Mouse (Mus musculus): ENCODE measurements around the gene Auts2. TPM values are rescaled to one million over a fixed set of nuclear protein-coding genes. Genes with fewer than 3 reads are reported as not detected.

Gene Auts2
- polyA plus RNA-seq, 1 experiment from 2014 or later, result 36.0 TPM

DNA sequence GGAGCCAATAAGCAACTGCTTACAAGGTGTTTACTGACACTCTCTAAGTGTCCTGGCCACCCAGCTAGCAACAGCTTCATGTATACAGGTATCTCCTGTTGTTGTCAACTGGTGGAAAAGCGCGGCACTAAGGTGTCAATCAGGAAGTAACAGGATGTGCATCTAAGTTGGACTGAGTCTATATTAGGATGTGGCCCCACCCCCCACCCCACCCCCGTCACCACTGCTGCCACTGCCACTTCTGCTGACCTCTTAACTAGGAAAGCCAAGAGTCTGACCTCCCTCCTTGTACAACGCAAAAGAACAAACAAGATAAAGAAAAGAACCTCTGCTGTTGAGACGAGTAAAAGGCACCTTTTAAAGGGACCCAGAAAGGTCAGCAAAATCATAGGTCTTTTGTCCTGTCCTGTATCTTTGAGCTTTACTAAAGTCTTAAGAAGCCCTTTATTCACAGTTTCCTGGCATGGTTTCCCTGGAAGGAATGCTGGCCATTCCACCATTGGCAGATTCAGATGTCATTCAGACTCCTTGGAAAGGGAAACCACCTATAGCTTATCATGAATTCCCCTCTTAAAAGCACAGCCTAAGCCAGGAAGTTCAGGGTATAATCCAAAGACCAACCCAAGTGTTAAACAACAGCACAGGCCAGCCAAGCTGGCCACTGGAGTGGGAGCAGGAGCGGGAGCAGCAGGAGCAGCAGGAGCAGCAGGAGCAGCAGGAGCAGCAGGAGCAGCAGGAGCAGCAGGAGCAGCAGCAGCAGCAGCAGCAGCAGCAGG is 148.2 kb downstream of the Auts2 start:
- H3K4me3 ChIP-seq (ENCODE audit: low read depth, low read length), result no peak overlapping the region
- H3K9me3 ChIP-seq (ENCODE audit: control insufficient read depth, low read length), result no peaks in the 10 kb centered on the region
- H3K9ac ChIP-seq (ENCODE audit: low read length), result no peak overlapping the region
- no peak for DNase-seq (ENCODE audit: low spot score, missing footprints)
- H3K36me3 ChIP-seq (ENCODE audit: control insufficient read depth, insufficient read depth, low read length), result no peaks in the 10 kb centered on the region
- 37% methylated on average over 6 of the region's 6 CpGs for WGBS
- peaks cover 25% of the 10 kb centered on the region for H3K4me1 ChIP-seq (ENCODE audit: control insufficient read depth, insufficient read depth, low read length)
- no peak overlapping the region for H3K4me2 ChIP-seq
- H3K27me3 ChIP-seq (ENCODE audit: control insufficient read depth, insufficient read depth, low read length), result no peaks in the 10 kb centered on the region
- no peak for ATAC-seq (ENCODE audit: low FRiP score)
- no peak overlapping the region for H3K27ac ChIP-seq (ENCODE audit: low read depth, low read length)

DNA sequence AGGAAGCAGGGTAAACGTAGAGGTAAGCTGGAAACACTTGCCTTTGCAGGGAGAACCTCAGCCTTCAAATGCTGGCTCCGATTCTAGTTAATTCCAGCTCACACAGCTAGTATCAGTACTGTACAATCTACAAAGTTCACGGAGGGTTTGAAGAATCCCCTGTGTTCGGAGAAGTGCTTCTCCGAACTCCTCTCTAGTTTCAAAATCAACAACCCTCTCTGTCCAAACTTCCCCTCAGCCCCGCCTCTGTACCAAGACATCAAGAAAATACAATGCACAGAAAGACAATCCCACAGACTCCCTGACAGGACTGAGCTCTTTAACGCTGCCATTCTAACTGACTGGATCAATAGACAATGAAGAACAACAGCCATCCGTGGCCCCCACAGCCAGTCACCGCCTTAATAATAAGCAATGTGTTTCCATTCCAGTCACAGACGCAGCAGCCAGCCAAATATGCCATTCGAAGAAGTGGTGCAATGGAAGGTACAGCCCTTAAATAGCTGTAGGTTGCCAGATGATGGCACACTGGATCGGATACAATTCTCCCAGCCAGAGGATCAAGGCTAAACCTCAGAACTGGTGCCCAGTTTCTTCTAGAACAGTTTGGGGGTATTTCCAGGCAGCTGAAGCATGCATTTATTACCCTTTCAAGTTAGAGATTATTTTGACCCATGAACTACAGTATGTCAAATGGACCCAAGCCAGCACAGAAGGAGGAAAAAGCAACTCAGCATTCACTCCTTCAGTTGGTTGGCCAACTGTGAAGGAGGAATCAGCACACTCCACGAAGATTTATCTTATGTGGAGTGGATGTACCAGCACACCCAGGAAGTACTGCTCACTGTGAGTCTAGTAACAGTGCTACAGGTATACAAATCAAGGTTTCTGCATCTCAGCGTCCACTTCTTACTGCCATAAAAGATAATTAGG is 151.0 kb downstream of the Auts2 start:
- ATAC-seq (ENCODE audit: low FRiP score), result peak; percentile 58
- no peak overlapping the region for H3K9ac ChIP-seq (ENCODE audit: low read length)
- H3K4me1 ChIP-seq (ENCODE audit: control insufficient read depth, insufficient read depth, low read length), result peaks cover 15% of the 10 kb centered on the region
- no peaks in the 10 kb centered on the region for H3K36me3 ChIP-seq (ENCODE audit: control insufficient read depth, insufficient read depth, low read length)
- DNase-seq (ENCODE audit: low spot score, missing footprints), result peak; percentile 89
- 41% methylated on average over 14 of the region's 14 CpGs for WGBS
- no peaks in the 10 kb centered on the region for H3K9me3 ChIP-seq (ENCODE audit: control insufficient read depth, low read length)
- no peaks in the 10 kb centered on the region for H3K27me3 ChIP-seq (ENCODE audit: control insufficient read depth, insufficient read depth, low read length)
- H3K27ac ChIP-seq (ENCODE audit: low read depth, low read length), result no peak overlapping the region
- peak overlapping the region; percentile 14; the same call in 1 of the 2 replicates for H3K4me2 ChIP-seq
- no peak overlapping the region for H3K4me3 ChIP-seq (ENCODE audit: low read depth, low read length)

DNA sequence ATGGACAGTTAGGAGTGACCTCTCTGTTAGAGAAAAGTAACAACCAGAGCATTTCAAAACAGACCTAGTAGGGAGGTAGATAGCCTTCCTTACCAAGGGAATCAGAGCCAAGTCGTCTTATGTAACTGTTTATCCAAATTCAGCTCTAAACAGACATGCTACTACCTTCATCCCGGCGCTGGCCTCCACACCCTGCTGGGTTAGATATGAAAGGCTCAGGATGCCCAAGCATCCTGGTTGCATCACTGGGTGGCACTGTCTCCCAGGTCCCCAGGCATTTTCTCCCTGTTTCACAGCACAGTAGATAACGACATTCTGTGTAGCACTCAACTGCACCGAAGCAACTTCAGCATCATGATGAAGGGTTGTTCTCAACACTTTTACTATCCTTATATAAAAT is 154.4 kb downstream of the Auts2 start:
- peaks cover 15% of the 10 kb centered on the region for H3K4me1 ChIP-seq (ENCODE audit: control insufficient read depth, insufficient read depth, low read length)
- H3K27me3 ChIP-seq (ENCODE audit: control insufficient read depth, insufficient read depth, low read length), result no peaks in the 10 kb centered on the region
- 89% methylated on average over 5 of the region's 5 CpGs for WGBS
- H3K4me3 ChIP-seq (ENCODE audit: low read depth, low read length), result no peak overlapping the region
- no peak for DNase-seq (ENCODE audit: low spot score, missing footprints)
- ATAC-seq (ENCODE audit: low FRiP score), result no peak
- no peak overlapping the region for H3K27ac ChIP-seq (ENCODE audit: low read depth, low read length)
- H3K4me2 ChIP-seq, result no peak overlapping the region
- no peaks in the 10 kb centered on the region for H3K36me3 ChIP-seq (ENCODE audit: control insufficient read depth, insufficient read depth, low read length)
- no peak overlapping the region for H3K9ac ChIP-seq (ENCODE audit: low read length)
- no peaks in the 10 kb centered on the region for H3K9me3 ChIP-seq (ENCODE audit: control insufficient read depth, low read length)

DNA sequence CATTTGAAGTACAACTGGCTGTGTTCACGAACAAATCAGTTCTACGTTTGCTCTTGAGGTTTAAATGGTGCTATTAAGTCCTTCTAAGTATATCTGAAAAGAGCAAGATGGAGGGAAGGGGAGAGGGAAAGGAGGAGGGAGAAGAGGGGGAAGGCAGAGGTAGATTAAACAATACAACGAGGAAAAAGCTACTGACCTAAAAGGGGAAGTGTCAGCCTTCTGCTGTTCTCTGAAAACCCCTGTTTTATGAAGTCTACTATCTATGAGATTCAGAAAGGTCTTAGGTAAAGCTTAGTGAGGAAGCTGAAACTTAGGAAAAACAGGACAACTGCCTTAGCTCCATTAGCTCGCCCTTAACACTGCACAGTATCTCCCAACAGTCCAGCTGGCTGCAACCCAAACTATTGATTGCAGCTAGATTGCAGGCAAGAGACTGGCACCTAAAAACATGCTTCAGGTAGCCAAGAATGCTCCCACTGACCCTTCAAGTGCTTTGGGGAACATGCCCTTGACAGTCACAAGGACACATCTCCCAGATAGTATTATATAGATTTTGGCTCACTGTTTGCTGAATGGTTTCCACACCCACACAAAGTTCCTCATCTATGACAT is 157.8 kb downstream of the Auts2 start:
- Histone ChIP-seq H3K27ac (ENCODE audit: low read depth, low read length) (no peak overlapping the region), H3K4me3 (ENCODE audit: low read depth, low read length) (no peak overlapping the region), H3K36me3 (ENCODE audit: control insufficient read depth, insufficient read depth, low read length) (no peaks in the 10 kb centered on the region), H3K4me2 (no peak overlapping the region), H3K9ac (ENCODE audit: low read length) (no peak overlapping the region), H3K27me3 (ENCODE audit: control insufficient read depth, insufficient read depth, low read length) (no peaks in the 10 kb centered on the region), H3K4me1 (ENCODE audit: control insufficient read depth, insufficient read depth, low read length) (peaks cover 15% of the 10 kb centered on the region), H3K9me3 (ENCODE audit: control insufficient read depth, low read length) (no peaks in the 10 kb centered on the region)
- whole genome bisulfite sequencing, result 71% methylated on average over 4 of the region's 4 CpGs
- ATAC-seq (ENCODE audit: low FRiP score) (no peak), DNase-seq (ENCODE audit: low spot score, missing footprints) (no peak)

DNA sequence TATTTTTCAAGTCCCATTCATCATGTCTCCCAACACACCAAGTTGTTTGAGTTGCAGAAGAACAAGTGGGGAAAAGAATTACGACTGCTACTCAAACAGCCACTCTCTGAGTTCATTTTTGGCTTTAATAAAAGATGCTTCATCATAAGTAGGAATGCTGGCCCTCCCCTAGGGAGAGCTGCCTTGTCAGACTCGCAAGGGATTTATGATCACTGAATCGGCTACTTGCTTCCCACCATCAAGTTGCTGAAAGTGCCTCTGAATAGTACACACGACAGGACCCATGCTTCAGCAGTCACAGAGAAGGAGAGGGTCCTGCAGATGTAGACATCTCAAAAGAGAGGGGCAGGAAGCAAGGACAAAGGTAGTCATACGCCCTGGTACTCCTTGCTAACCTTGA is 162.9 kb downstream of the Auts2 start:
- 31% methylated on average over 5 of the region's 5 CpGs for WGBS
- Histone ChIP-seq H3K9ac (ENCODE audit: low read length) (no peak overlapping the region), H3K9me3 (ENCODE audit: control insufficient read depth, low read length) (no peaks in the 10 kb centered on the region), H3K27ac (ENCODE audit: low read depth, low read length) (no peak overlapping the region), H3K4me1 (ENCODE audit: control insufficient read depth, insufficient read depth, low read length) (peaks cover 19% of the 10 kb centered on the region), H3K27me3 (ENCODE audit: control insufficient read depth, insufficient read depth, low read length) (no peaks in the 10 kb centered on the region), H3K4me2 (no peak overlapping the region), H3K36me3 (ENCODE audit: control insufficient read depth, insufficient read depth, low read length) (no peaks in the 10 kb centered on the region), H3K4me3 (ENCODE audit: low read depth, low read length) (no peak overlapping the region)
- ATAC-seq (ENCODE audit: low FRiP score) (no peak), DNase-seq (ENCODE audit: low spot score, missing footprints) (no peak)

DNA sequence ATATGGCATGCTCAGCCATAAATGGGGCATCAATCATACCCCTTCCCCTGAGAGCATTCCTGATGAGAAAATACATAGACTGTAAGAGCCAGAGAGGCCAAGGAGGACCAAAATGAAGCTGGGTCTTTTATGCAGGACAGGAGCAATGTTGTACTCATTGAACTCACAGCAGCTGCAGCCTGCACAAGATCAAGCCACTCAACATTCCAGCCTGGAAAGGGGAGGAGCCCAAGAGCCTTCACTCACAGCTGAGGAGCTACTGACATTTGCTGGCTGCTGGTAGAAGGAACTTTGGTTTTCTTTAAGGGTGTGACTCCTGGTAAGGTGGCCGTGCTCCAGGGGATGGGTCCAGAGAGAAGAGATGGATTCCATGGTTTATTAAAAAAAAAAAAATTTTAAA is 164.2 kb downstream of the Auts2 start:
- no peak overlapping the region for H3K27ac ChIP-seq (ENCODE audit: low read depth, low read length)
- DNase-seq (ENCODE audit: low spot score, missing footprints) (no peak), ATAC-seq (ENCODE audit: low FRiP score) (no peak)
- no peaks in the 10 kb centered on the region for H3K9me3 ChIP-seq (ENCODE audit: control insufficient read depth, low read length)
- H3K27me3 ChIP-seq (ENCODE audit: control insufficient read depth, insufficient read depth, low read length), result no peaks in the 10 kb centered on the region
- peaks cover 14% of the 10 kb centered on the region for H3K4me1 ChIP-seq (ENCODE audit: control insufficient read depth, insufficient read depth, low read length)
- H3K36me3 ChIP-seq (ENCODE audit: control insufficient read depth, insufficient read depth, low read length), result no peaks in the 10 kb centered on the region
- H3K4me3 ChIP-seq (ENCODE audit: low read depth, low read length), result no peak overlapping the region
- H3K9ac ChIP-seq (ENCODE audit: low read length), result no peak overlapping the region
- WGBS, result 82% methylated on average over 1 of the region's 1 CpGs
- H3K4me2 ChIP-seq, result no peak overlapping the region

DNA sequence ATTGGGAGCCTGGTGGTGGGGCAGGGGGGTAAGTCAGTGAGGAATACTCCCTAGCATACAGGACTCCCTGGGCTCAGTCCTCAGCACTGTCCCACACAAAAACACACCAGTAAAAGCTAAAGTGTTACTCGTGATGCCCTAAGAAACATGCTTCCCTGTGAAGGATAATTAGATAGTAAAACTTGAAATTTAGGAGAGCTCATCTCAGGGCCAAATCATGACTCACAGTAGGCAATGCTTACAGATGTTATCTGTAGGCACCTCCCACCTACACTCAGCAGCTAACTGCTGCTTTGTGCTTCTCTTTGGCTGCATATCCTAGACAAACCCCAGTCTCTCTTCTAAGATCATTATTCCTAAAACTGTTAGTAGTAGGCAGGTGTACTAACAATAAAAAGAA is 168.0 kb downstream of the Auts2 start:
- H3K4me2 ChIP-seq, result no peak overlapping the region
- H3K4me1 ChIP-seq (ENCODE audit: control insufficient read depth, insufficient read depth, low read length), result peaks cover 9% of the 10 kb centered on the region
- ATAC-seq (ENCODE audit: low FRiP score), result no peak
- no peak overlapping the region for H3K4me3 ChIP-seq (ENCODE audit: low read depth, low read length)
- no peak overlapping the region for H3K27ac ChIP-seq (ENCODE audit: low read depth, low read length)
- no peaks in the 10 kb centered on the region for H3K27me3 ChIP-seq (ENCODE audit: control insufficient read depth, insufficient read depth, low read length)
- DNase-seq (ENCODE audit: low spot score, missing footprints), result no peak
- no peaks in the 10 kb centered on the region for H3K9me3 ChIP-seq (ENCODE audit: control insufficient read depth, low read length)
- 83% methylated on average over 1 of the region's 1 CpGs for WGBS
- no peaks in the 10 kb centered on the region for H3K36me3 ChIP-seq (ENCODE audit: control insufficient read depth, insufficient read depth, low read length)
- no peak overlapping the region for H3K9ac ChIP-seq (ENCODE audit: low read length)

DNA sequence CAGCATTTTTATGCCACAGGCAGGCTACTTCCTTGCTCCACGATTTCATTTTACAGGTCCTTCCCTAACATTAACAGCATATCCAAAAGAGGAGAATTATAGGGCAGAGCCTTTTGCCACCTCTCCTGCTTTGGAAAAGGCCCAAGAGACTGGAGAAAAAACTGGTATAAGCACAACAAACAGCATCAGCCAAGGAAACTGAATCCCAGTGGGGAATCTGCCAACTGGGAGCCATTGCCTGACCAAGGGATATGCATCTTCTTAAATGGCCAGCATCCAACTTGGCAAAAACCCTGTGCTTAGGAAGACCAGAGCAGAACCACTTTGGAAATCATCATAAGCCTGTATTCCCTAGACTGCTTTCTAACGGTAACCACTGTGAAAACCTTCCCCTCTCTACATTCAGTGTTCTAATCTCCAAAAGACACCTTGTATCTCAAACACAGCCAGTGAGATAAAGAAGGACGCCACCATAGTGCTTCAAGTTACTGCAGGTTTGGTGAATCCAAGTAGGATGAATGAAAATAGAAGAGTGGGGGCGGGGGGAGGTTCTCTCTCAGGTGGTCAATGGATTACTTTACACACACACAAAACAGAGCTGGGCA is 169.6 kb downstream of the Auts2 start:
- no peak for ATAC-seq (ENCODE audit: low FRiP score)
- no peak overlapping the region for H3K9ac ChIP-seq (ENCODE audit: low read length)
- no peak overlapping the region for H3K4me3 ChIP-seq (ENCODE audit: low read depth, low read length)
- H3K4me2 ChIP-seq, result no peak overlapping the region
- H3K9me3 ChIP-seq (ENCODE audit: control insufficient read depth, low read length), result no peaks in the 10 kb centered on the region
- WGBS, result 86% methylated on average over 4 of the region's 4 CpGs
- peaks cover 16% of the 10 kb centered on the region for H3K4me1 ChIP-seq (ENCODE audit: control insufficient read depth, insufficient read depth, low read length)
- no peaks in the 10 kb centered on the region for H3K36me3 ChIP-seq (ENCODE audit: control insufficient read depth, insufficient read depth, low read length)
- DNase-seq (ENCODE audit: low spot score, missing footprints), result peak; percentile 51
- no peak overlapping the region for H3K27ac ChIP-seq (ENCODE audit: low read depth, low read length)
- no peaks in the 10 kb centered on the region for H3K27me3 ChIP-seq (ENCODE audit: control insufficient read depth, insufficient read depth, low read length)

Data from midbrain, embryonic 11.5 days (tissue).